Mouse (Mus musculus): Measurements from ENCODE around the gene Il2ra.

The Il2ra gene

DNA sequence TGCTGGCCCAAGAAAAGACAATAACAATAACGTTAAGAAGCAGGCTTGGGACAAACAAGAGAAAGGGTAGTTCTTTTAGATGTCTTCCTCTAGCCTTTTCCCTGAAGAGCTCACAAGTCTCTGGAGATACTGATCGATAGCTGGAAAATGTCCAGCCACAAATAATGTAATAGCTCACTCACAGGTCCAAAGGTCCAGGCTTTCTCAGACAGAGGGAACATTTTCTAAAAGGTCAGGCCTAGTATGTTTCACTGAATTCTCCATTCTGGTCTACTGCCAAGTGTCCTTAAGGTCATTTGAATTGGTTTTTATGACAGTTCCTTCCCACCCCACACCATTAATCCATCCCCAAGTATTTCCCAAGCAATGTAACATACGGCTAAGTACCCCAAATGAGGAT is 70.4 kb downstream of the Il2ra start:
- no peak for TF ChIP-seq GATA4 (IDR thresholded peaks at IDR 0.05; ENCODE audit: insufficient replicate concordance, low read length)

DNA sequence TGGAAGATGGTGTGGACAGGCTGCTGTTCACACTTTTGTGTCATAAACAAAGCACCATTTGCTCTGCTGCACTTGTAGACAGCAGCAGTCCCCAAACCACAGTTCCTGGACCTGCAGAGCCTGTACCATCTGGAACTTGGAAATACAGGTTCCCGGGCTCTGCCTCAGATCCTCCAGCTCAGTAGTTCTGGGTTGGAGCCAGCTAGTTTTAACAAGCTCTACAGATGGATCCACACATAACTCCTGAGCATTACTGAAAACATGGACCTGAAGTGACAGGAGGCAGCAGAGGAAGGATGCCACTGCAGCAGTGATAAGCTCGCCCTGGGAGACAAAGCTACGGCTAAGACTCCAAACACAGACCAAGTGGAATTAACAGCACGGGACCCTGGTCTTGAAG is 71.9 kb downstream of the Il2ra start:
- no peak for TF ChIP-seq GATA4 (IDR thresholded peaks at IDR 0.05; ENCODE audit: insufficient replicate concordance, low read length)

DNA sequence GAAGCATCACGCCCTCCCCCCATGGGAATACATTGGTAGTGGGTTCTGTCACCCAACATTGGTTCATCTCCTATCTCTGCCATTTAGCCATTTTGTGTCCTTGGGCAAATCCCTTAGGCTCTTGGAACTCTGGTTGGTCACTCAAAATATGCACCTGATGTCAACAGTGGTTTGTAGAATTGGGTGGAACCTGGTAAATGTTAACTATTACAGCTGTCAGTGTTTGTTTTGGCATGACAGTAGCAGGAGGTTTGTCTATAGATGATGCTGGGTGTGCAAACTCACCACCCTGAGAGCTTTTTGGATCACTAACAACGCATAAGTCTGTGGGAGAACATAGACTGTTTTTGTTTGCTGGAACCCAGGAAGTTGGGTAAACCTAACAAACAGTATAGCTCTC is 76.0 kb downstream of the Il2ra start:
- TF ChIP-seq GATA4 (IDR thresholded peaks at IDR 0.05; ENCODE audit: insufficient replicate concordance, low read length) = no peak

DNA sequence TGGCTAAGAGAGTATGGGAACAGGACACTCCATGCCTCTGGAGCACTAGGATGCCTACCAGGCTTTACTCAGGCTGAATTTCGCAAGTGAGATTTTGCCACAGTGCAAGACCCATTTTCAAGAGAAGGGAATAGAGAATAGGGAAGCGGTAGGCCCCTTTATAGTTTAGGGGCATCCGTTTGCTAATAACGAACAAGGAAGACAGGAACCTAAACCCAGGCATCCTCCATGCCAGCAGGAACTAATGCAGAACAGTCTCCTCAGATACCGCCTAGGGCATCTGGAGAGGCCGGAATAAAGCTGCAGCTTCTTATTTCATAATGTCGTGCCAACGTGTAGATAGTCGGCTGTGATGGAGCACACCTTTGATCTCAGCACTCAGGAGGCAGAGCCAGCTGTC is 80.0 kb downstream of the Il2ra start:
- no peak for TF ChIP-seq GATA4 (IDR thresholded peaks at IDR 0.05; ENCODE audit: insufficient replicate concordance, low read length)

DNA sequence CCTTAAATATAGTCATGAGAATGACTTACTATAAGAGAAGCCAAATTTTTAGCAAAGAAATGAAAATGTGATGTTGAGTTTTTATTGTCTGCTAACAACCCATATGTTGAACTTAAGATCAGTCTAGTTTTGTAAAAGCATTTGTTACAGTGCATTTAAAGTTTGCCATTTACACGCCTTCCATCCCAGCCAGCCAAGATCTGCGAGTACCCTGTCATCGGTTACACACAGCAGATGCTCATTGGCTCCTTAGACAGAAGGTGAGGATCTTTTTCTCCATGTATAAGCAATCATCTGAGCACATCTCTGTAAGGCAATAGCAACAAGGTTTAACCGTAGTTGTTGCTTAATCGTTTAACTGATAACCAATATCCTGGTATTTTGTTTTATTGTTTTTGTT is 85.0 kb downstream of the Il2ra start:
- no peak for TF ChIP-seq GATA4 (IDR thresholded peaks at IDR 0.05; ENCODE audit: insufficient replicate concordance, low read length)

DNA sequence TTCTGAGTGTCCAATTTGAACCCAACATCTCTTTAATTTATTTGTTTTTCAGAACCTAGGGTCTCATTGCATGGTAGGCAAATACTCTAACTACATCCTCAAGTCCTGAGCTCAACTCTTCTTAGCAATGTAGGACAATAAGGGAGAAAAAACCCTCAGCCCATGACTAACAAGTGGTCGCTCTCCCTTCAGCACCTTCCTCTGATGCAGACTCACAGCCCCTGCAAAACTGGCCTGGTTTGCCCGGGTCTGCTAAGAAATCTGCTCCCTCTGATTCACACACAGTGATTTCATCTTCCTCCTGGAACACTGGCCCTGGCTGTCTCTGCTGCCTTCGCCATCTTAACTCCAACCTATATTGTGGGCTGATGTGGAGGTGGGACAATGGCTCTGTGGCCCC is 86.5 kb downstream of the Il2ra start:
- no peak for TF ChIP-seq GATA4 (IDR thresholded peaks at IDR 0.05; ENCODE audit: insufficient replicate concordance, low read length)

DNA sequence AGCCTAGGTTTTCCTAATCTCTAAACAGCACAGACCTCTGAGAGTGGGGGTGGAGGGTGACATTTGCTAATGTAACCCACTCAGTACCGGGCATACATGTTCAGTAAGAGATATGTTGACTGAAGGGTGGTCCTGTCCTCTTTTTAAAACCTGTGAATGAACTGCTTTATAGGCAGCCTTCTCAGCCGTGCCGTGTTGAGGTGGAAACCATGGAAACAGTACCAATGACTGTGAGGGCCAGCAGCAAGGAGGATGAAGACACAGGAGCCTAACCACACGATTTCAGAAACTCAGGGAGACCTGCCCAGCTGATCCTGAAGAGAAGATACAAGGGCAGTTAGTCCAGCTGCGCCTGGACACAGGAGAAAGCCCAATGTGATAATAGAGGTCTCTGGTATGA is 90.4 kb downstream of the Il2ra start:
- TF ChIP-seq GATA4 (IDR thresholded peaks at IDR 0.05; ENCODE audit: insufficient replicate concordance, low read length) = no peak

DNA sequence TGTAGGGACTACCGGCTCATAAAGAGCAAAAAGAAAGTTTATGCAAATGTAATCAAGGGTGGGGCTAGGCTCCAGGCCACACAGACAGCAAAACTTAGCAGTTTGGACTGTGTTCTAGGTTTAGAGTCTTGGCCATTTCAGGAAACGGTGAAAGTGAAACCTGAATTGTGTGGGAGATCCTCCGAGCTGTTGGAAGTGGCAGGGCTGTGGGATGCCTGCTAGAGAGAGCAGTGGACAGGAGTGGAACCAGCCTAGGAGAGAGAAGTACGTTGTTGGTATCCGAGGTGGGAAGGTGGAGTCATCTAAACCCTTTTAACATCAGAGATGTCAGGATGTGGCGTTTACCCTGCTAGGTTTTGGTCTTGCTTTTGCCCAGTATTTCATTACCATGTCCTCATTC is 93.2 kb downstream of the Il2ra start:
- no peak for TF ChIP-seq GATA4 (IDR thresholded peaks at IDR 0.05; ENCODE audit: insufficient replicate concordance, low read length)

DNA sequence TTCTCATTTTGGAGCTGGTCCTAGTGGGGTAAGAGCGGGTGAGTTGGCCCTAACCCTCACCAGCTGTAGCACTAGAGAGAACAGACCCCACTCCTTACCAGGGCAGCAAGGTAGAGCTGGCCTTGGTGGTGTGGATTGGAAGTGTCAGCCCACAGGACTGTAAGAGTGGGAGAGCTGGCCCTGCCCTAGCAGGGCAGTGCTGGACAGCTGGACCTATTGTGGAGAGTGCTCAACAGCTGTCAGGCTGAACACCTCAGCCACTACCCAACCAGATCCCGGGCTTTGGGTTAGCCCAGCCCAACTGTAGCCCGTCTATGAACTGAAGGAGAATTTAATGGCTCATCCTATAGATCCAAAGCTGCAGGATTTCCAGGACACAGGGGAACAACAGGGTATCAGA is 96.2 kb downstream of the Il2ra start:
- TF ChIP-seq GATA4 (IDR thresholded peaks at IDR 0.05; ENCODE audit: insufficient replicate concordance, low read length) = no peak

DNA sequence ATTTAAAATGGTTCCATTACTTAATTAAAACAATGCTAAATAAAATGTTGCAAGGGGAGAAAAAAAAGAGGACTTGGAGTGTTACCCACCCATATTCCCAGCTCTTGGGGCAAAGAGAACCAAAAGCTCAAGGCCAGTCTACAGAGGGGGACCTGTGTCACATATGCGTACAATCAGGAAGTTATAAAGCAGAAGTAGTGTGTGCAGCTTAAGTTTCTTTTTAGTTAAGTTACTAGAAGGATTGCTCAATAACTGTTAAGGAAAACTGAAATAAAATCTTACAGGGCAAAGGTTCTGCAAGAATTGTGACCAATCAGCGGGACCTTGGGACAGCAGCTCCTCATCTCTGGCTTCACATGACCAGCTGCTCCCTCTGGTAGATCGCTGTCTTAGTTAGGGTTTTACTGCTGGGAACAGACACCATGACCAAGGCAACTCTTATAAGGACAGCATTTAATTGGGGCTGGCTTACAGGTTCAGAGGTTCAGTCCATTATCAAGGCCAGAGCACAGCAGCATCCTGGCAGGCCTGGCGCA is 97.0 kb downstream of the Il2ra start:
- no peak for TF ChIP-seq GATA4 (IDR thresholded peaks at IDR 0.05; ENCODE audit: insufficient replicate concordance, low read length)

All from liver, adult (tissue).